ENCODE assay signal across 7 mouse cellular contexts in the genomic region with DNA sequence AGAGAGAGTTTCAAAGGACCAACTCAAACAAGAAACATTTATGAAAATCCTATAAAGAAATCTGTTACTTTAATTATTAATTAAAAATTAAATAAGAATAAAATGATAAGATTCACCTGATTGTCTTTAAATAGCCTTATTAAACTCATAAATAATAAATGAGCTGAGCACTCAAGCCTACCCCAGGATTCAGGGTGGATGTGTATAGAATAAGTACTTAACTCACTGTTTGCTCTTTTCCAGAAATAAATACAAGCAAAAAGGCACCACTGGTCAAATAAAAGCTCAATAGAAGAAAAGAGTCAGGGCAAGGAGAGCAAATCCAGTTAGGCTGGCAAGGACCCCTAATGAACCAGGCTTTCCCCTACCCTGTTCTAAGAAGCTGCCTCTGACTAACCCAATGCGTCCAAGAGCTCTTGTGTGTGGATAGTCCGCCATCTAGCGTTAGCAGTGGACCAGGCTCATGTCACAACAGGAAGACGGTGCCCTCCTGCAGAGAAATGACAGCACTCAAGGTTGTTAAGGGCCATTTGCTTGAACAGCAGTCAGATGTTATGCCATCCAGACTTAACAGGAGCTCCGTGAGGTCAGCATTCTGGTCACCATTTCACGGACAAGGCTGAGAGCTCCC. TPM values are rescaled to one million over a fixed set of nuclear protein-coding genes. Genes with fewer than 3 reads are reported as not detected.
A peak's percentile ranks its signal among the peaks of the same experiment; 100 is the strongest.
DNase-seq lines count a peak whose midpoint lies in the region; ATAC-seq lines count a peak whose summit lies in the region.

No protein-coding gene starts in this region.

- intact Hi-C loops in gastrocnemius, postnatal 14 days (cut with DNase I; ENCODE audit: low total_unique reads) = loop anchor here (2.0 to 5.0 kb wide), 2 partner anchors 171 to 441 kb away; no protein-coding TSS in a partner anchor
- intact Hi-C loops in left cerebral cortex, postnatal 36 days (cut with DNase I) = loop anchor here (1.0 to 10.0 kb wide), 3 partner anchors 139 to 889 kb away; no protein-coding TSS in a partner anchor

- peak; percentile 80 to 93 for DNase-seq in adrenal gland, adult (ENCODE audit: inconsistent age in 2 of 2, low spot score in 1 of 2)
- DNase-seq in gastrocnemius, postnatal 14 days = peak; percentile 56
- DNase-seq in kidney, adult 11 months = peak; percentile 76
- DNase-seq in left cerebral cortex, postnatal 36 days (ENCODE audit: low spot score in 2 of 2) = peak; percentile 61 to 78
- DNase-seq in monocyte, adult 2 months (ENCODE audit: low read depth in 1 of 2, low spot score in 2 of 2) = peak; percentile 5 to 21
- peak; percentile 36 to 58 for DNase-seq in spleen, postnatal 14 days (ENCODE audit: low spot score in 2 of 2)

- peak; percentile 99 for ATAC-seq in common myeloid progenitor, adult 5-6 weeks (replicated peaks; ENCODE audit: low read depth, poor library complexity, severe bottlenecking)

RNA-seq across cellular contexts. Expression of gene Galnt14, which starts 33.5 kb away (rescaled TPM):
- not detected in 2 replicates for total RNA-seq in common myeloid progenitor, adult 5-6 weeks (2017)
- under 1 TPM in 1 of 2 experiments, not detected in 1; 0.14 TPM for total RNA-seq in gastrocnemius, postnatal 14 days (2021)
- 10 to 100 TPM; 20.1 to 20.8 TPM for total RNA-seq in left cerebral cortex, postnatal 36 days (2021)

Comparison
In these comparisons a context has a peak if more than half of its experiments do, and no peak if none do; other contexts are left out.
1. Peak in every context shown above with its lines: DNase-seq and ATAC-seq.
2. DNase-seq: peak in every context shown above with its lines; median percentile 86 in adrenal gland, adult; 76 in kidney, adult 11 months; 70 in left cerebral cortex, postnatal 36 days; 56 in gastrocnemius, postnatal 14 days; 47 in spleen, postnatal 14 days; 13 in monocyte, adult 2 months.
3. RNA of gene Galnt14, which starts 33.5 kb away (total RNA-seq): 20.1 to 20.8 TPM in left cerebral cortex, postnatal 36 days; 0.14 TPM in gastrocnemius, postnatal 14 days and not detected in common myeloid progenitor, adult 5-6 weeks; every median in the first group is over 10 times any median in the second.